Mouse (Mus musculus) forebrain, embryonic 12.5 days (tissue): ENCODE measurements around the gene Cdc37l1. TPM values are rescaled to one million over a fixed set of nuclear protein-coding genes. Genes with fewer than 3 reads are reported as not detected.

ENCODE experiments used
- polyA plus RNA-seq: library from polyadenylated mRNA; unstranded; fragments of >200 nt; fragmentation: Nextera tagmentation; extraction: Ambion mirVana; gene quantifications from 2 replicates; pipeline ENCODE4 v1.2.1, GENCODE M21; 2016

Cdc37l1 gene
- polyA plus RNA-seq, 1 experiment from 2014 or later = 64.1 TPM

Other genes starting within 250 kb of the Cdc37l1 start
- 2.4 and 2.8 TPM in 2 replicates for gene Slc1a1, start 155.3 kb upstream of the Cdc37l1 start, polyA plus RNA-seq
- 6.1 and 6.4 TPM in 2 replicates for gene Plpp6, start 26.4 kb upstream of the Cdc37l1 start, polyA plus RNA-seq
- 0.37 and 1.3 TPM in 2 replicates for gene 4430402I18Rik, start 22.6 kb upstream of the Cdc37l1 start, polyA plus RNA-seq
- gene Ak3, start 57.6 kb downstream of the Cdc37l1 start, polyA plus RNA-seq = 68.0 and 68.6 TPM in 2 replicates
- gene Rcl1, start 111.0 kb downstream of the Cdc37l1 start, polyA plus RNA-seq = 42.1 and 43.8 TPM in 2 replicates